Mouse (Mus musculus): Measurements from ENCODE around the gene Gnb5.

DNA sequence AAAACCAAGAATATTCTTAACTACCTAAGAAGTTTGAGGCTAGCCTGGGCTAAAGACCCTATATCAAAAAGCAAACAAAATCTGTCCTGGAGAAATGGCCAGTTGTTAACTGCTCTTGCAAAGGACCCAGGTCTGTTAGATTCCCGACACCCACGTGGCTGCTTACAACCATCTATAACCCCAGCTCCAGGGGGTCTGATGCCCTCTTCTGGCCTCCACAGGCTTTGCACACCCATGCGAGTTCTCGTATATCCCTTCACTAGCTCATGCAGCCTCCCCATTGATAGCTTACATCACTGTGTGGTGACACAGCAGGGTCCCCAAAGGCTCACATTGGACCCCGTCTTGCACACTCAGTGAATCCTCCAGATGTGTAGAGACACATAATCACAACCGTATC, 20.7 kb upstream of the Gnb5 start:
- peak in 1 of 2 experiments; percentile 36; a peak in 2 of 4 replicates for TF ChIP-seq CTCF (conservative IDR thresholded peaks at IDR 0.05 in 1 of 2, IDR thresholded peaks at IDR 0.05 in 1 of 2; ENCODE audit: low read depth in 2 of 2, low read length in 2 of 2)
- TF ChIP-seq SIN3A (IDR thresholded peaks at IDR 0.05; ENCODE audit: low read length) = no peak
- no peak for TF ChIP-seq POLR2A (IDR thresholded peaks at IDR 0.05; ENCODE audit: low read depth, low read length)
